Mouse (Mus musculus) limb, embryonic 12.5 days (tissue): ENCODE measurements around the gene Phf20. TPM values are rescaled to one million over a fixed set of nuclear protein-coding genes. Genes with fewer than 3 reads are reported as not detected.
"Not testable (repeated sequence)": the region's sequence is repeated elsewhere in the genome, so short reads cannot be mapped to it uniquely, and the experiment has no call there.

ENCODE experiments used
- ATAC-seq: fragments of 200-750 bp; cut with Nextera tagmentation; 2 replicates; pipeline ENCODE4 v1.8.0; 2017; ENCODE audit warnings: low read depth, moderate TSS enrichment; ENCODE audit not compliant: insufficient number of reproducible peaks, insufficient read depth, low FRiP score, low TSS enrichment
- H3K27ac ChIP-seq: fragments of 300-500 bp; sonication (generic); 2 replicates; pipeline ENCODE4 v1.5.1; 2016; ENCODE audit warnings: mild to moderate bottlenecking, moderate library complexity
- H3K27me3 ChIP-seq: fragments of 300-500 bp; sonication (generic); 2 replicates; pipeline ENCODE4 v1.6.1; 2016; ENCODE audit warnings: mild to moderate bottlenecking, moderate library complexity
- H3K36me3 ChIP-seq: fragments of 300-500 bp; sonication (generic); 2 replicates; pipeline ENCODE4 v1.6.1; 2016; ENCODE audit warnings: mild to moderate bottlenecking, moderate library complexity
- H3K4me1 ChIP-seq: fragments of 300-500 bp; sonication (generic); replicated peaks from 2 replicates; pipeline ENCODE4 v1.6.1; 2016
- H3K4me2 ChIP-seq: fragments of 300-500 bp; sonication (generic); 2 replicates; pipeline ENCODE4 v1.6.1; 2016; ENCODE audit warnings: mild to moderate bottlenecking, moderate library complexity
- H3K4me3 ChIP-seq: fragments of 300-500 bp; sonication (generic); replicated peaks from 2 replicates; pipeline ENCODE4 v1.5.1; 2016; ENCODE audit warnings: mild to moderate bottlenecking
- H3K9ac ChIP-seq: fragments of 300-500 bp; sonication (generic); replicated peaks from 2 replicates; pipeline ENCODE4 v1.6.1; 2016; ENCODE audit warnings: mild to moderate bottlenecking, moderate library complexity
- H3K9me3 ChIP-seq: fragments of 300-500 bp; sonication (generic); 2 replicates; pipeline ENCODE4 v1.6.1; 2016; ENCODE audit warnings: mild to moderate bottlenecking, moderate library complexity
- WGBS: fragments of 180-500 bp; shearing (Covaris S2); methylation state at CpG from one replicate; pipeline ENCODE4 v1.1.7; 2016; 5-methylcytosine and 5-hydroxymethylcytosine counted together
- polyA plus RNA-seq: library from polyadenylated mRNA; unstranded; fragments of >200 nt; fragmentation: Nextera tagmentation; extraction: Ambion mirVana; gene quantifications from 2 replicates; pipeline ENCODE4 v1.2.1, GENCODE M21; 2016

Gene Phf20
- polyA plus RNA-seq, 1 experiment from 2014 or later, result 84.3 TPM

GRCm38 (mm10) chr2:156180824-156181590, 15.3 kb upstream of the Phf20 start:
- ATAC-seq, result no peak
- Histone ChIP-seq H3K4me1 (peaks cover 12% of the 10 kb centered on the region), H3K9me3 (no peaks in the 10 kb centered on the region), H3K27ac (peak overlapping the region; percentile 85), H3K27me3 (no peaks in the 10 kb centered on the region), H3K4me3 (peak overlapping the region; percentile 97), H3K4me2 (peak overlapping the region; percentile 68), H3K36me3 (peaks cover 21% of the 10 kb centered on the region), H3K9ac (peak overlapping the region; percentile 77)
- 18% methylated on average over 8 of the region's 8 CpGs for WGBS

DNA sequence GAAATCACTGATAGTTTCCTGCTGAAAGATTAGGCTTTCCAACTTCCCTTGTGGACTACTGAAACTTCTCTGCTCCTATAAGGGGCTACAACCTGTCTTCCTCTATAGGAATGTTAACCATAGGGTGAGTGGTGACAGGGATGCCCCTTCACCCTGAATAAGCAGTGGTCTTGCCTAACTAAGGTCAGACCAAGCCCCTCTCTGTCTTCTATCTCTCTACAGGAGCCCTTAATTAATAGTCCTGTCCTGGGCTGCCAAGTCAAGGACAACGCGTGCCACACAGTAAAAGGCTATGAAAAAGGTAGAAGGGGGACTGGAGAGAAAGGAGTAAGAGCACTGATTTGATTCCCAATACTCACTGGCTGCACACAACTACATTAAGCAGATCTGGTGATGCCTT, 14.7 kb upstream of the Phf20 start:
- no peak for ATAC-seq
- no peak overlapping the region for H3K27ac ChIP-seq
- H3K9ac ChIP-seq, result no peak overlapping the region
- no peak overlapping the region; the same call in 1 of the 2 replicates for H3K4me2 ChIP-seq
- peaks cover 15% of the 10 kb centered on the region for H3K36me3 ChIP-seq
- no peaks in the 10 kb centered on the region for H3K27me3 ChIP-seq
- H3K4me1 ChIP-seq, result peaks cover 12% of the 10 kb centered on the region
- 67% methylated on average over 2 of the region's 2 CpGs for WGBS
- H3K4me3 ChIP-seq, result no peak overlapping the region
- no peaks in the 10 kb centered on the region for H3K9me3 ChIP-seq

DNA sequence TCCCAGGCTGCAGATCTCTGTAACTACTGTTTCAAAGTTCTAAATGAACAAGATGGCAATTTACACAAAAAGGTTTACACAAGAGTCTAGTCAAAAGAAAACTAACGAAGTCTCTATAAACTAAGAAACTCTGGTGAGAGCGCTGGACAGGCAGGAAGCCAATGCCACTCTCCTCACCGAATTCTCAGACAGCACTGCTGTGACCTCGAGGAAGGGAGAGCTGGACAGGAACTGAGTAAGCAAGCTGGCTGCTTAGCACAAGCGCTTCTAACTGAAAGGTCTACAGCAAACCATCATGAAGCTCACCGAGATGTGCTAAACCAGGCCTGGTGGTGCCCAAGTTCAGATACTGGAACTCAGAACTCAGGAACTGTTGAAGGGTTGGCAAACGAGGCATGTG, 7.0 kb upstream of the Phf20 start:
- 84% methylated on average over 7 of the region's 7 CpGs for WGBS
- not testable (repeated sequence) for H3K36me3 ChIP-seq

GRCm38 (mm10) chr2:156190004-156190896, 6.0 kb upstream of the Phf20 start:
- Histone ChIP-seq H3K27ac (no peak overlapping the region), H3K27me3 (no peaks in the 10 kb centered on the region), H3K4me2 (no peak overlapping the region), H3K36me3 (no peaks in the 10 kb centered on the region), H3K4me3 (no peak overlapping the region), H3K9me3 (no peaks in the 10 kb centered on the region), H3K9ac (no peak overlapping the region), H3K4me1 (no peaks in the 10 kb centered on the region)
- WGBS, result 81% methylated on average over 14 of the region's 14 CpGs
- ATAC-seq, result no peak

More for the DNA sequence above, 7.0 kb upstream of the Phf20 start:
- H3K4me3 ChIP-seq, H3K4me2 ChIP-seq, H3K9ac ChIP-seq, H3K27ac ChIP-seq, H3K27me3 ChIP-seq, H3K4me1 ChIP-seq, ATAC-seq, H3K9me3 ChIP-seq: not testable (repeated sequence)

GRCm38 (mm10) chr2:156191540-156191939, 4.7 kb upstream of the Phf20 start:
- Histone ChIP-seq H3K9me3 (no peaks in the 10 kb centered on the region), H3K36me3 (no peaks in the 10 kb centered on the region), H3K4me2 (no peak overlapping the region), H3K4me1 (no peaks in the 10 kb centered on the region), H3K27me3 (no peaks in the 10 kb centered on the region), H3K9ac (no peak overlapping the region), H3K4me3 (no peak overlapping the region), H3K27ac (no peak overlapping the region)
- ATAC-seq, result no peak
- 100% methylated on average over 2 of the region's 2 CpGs for WGBS

- Histone ChIP-seq H3K4me3 (no peak overlapping the region), H3K4me1 (no peaks in the 10 kb centered on the region), H3K36me3 (no peaks in the 10 kb centered on the region), H3K4me2 (no peak overlapping the region), H3K27me3 (no peaks in the 10 kb centered on the region), H3K9ac (no peak overlapping the region), H3K9me3 (no peaks in the 10 kb centered on the region), H3K27ac (no peak overlapping the region)
- WGBS, result 68% methylated on average over 2 of the region's 2 CpGs
- no peak for ATAC-seq
Measured at GRCm38 (mm10) chr2:156192068-156192467, 4.2 kb upstream of the Phf20 start.

DNA sequence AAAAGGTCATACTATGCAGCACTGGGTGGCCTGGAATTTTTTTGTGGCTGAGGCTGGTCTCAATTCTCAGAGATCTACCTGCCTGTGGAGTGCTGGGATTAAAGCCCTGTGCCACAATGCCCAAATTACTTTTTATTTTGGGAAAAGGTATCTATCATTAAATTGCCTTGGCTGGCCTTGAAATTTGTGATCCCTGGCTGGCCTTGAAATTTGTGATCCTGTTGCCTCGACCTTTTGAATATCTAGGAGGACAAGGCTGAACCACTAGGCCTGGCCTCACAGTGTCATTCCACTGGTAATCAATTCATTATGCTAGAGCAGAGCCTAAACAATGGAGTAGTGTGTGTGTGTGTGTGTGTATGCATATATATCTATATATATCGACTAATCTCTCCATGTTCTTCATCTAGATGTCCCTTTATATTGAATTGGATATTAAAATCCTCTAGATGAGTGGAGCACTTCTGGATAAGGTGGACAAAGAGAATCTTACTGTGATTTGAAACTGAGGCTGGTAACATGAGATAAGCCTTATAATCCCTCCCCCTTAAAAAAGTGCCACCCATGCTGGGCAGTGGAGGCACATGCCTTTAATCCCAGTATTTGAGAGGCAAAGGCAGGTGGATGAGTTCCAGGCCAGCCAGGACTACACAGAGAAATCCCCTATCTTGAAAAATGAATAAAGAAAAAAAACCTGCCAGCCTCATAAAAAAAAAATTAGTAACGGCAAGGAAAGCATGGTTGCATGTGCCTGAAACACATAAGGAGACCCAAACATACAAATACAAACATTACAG, 3.0 kb upstream of the Phf20 start:
- Histone ChIP-seq H3K4me3 (no peak overlapping the region), H3K9ac (no peak overlapping the region), H3K27ac (no peak overlapping the region), H3K4me1 (peaks cover 9% of the 10 kb centered on the region), H3K27me3 (no peaks in the 10 kb centered on the region), H3K36me3 (no peaks in the 10 kb centered on the region), H3K4me2 (no peak overlapping the region), H3K9me3 (no peaks in the 10 kb centered on the region)
- ATAC-seq, result no peak
- 83% methylated on average over 3 of the region's 3 CpGs for WGBS

GRCm38 (mm10) chr2:156194571-156194970, 1.7 kb upstream of the Phf20 start:
- Histone ChIP-seq H3K27ac (no peak overlapping the region), H3K4me1 (peaks cover 21% of the 10 kb centered on the region), H3K4me2 (no peak overlapping the region), H3K4me3 (no peak overlapping the region), H3K9ac (no peak overlapping the region), H3K9me3 (no peaks in the 10 kb centered on the region), H3K27me3 (no peaks in the 10 kb centered on the region), H3K36me3 (no peaks in the 10 kb centered on the region)
- ATAC-seq, result no peak

DNA sequence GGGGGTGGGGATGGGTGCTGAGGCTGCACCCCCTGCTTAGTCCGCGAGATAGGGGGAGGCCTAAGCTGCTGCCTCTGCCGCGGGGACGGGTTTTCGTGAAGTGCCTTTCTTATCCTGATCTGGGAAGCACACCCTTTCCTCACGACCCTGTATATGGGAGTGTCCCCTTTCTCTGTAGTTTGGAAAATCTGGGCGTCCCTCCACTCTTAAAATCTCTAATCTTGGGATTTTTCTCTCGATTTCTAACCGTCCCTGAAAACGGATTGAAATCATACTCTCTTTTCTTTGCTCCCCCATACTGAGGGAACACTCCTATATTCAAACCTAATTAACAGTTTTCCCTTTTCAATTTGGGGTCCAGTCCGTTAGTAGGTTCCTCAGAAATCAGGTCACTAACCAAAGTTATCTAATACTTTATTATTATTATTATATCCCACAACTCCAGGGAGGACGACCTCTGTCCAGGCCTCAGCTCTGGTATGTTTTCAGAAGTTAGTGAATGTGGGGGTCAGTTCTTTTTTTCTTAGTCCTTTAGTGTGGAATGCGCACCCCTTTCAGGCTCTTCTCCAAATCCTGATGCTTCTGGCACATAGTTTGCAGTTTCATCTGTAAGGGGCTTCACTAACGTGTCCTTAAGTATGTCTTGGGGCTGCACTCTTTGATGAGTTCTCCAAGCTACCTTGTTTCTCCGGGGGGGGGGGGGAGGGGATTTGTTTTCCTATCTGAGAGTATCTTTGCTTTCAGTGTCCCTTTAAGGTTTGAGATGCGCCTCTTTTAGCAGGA, 1.1 kb downstream of the Phf20 start:
- WGBS, result 4% methylated on average over 17 of the region's 17 CpGs
- Histone ChIP-seq H3K4me3 (peak overlapping the region; percentile 67), H3K9ac (peak overlapping the region; percentile 83)

DNA sequence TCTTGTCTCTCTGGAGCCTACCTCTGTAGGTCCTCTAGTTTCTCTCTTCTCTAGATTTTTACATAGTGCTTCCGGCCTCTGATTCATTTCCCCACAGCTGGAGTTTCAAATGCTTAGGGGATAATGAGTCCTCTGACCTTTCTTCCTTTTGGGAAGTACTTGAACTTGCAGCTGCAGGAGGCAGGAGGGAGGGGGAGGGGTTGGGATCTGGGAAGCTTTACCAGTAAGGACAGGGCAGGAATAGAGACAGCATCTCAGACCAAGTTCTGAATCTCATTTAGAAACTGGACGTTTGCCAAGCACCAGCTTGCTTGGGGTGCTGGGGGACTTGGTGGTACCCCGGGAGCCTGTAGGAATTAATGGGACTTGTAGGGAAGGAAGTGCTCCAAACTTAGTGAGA, 3.7 kb downstream of the Phf20 start:
- H3K4me1 ChIP-seq, result peaks cover 45% of the 10 kb centered on the region
- H3K27me3 ChIP-seq, result no peaks in the 10 kb centered on the region
- H3K9me3 ChIP-seq, result no peaks in the 10 kb centered on the region
- no peak overlapping the region for H3K4me3 ChIP-seq
- 29% methylated on average over 3 of the region's 3 CpGs for WGBS
- 0 out of 2 replicates have a peak overlapping the region, but pooled peaks have one; percentile 13 for H3K4me2 ChIP-seq
- peak overlapping the region; percentile 68 for H3K27ac ChIP-seq
- peaks cover 21% of the 10 kb centered on the region for H3K36me3 ChIP-seq
- no peak overlapping the region for H3K9ac ChIP-seq
- ATAC-seq, result no peak

More for the DNA sequence above, 1.1 kb downstream of the Phf20 start:
- Histone ChIP-seq H3K36me3 (peaks cover 10% of the 10 kb centered on the region; the same call in 1 of the 2 replicates), H3K9me3 (no peaks in the 10 kb centered on the region), H3K27ac (peak overlapping the region; percentile 95), H3K27me3 (no peaks in the 10 kb centered on the region), H3K4me1 (peaks cover 35% of the 10 kb centered on the region), H3K4me2 (peak overlapping the region; percentile 67)
- ATAC-seq, result no peak; the same call in 1 of the 2 replicates
